Mouse (Mus musculus) A20 (cell line): ENCODE results near the gene Adgrb3.
"Not testable (repeated sequence)": the region's sequence is repeated elsewhere in the genome, so short reads cannot be mapped to it uniquely, and the experiment has no call there.

ENCODE experiments used
- DNase-seq: peaks from one replicate; pipeline ENCODE4 v3.0.0-alpha.2; 2011; ENCODE audit warnings: low read depth, low spot score

Adgrb3 gene

GRCm38 (mm10) chr1:25115512-25115911, 714.0 kb downstream of the Adgrb3 start:
- DNase-seq: no peak

GRCm38 (mm10) chr1:25107500-25108101, 721.9 kb downstream of the Adgrb3 start:
- DNase-seq: no peak

GRCm38 (mm10) chr1:25106679-25107078, 722.8 kb downstream of the Adgrb3 start:
- DNase-seq: no peak

GRCm38 (mm10) chr1:25105367-25105766, 724.1 kb downstream of the Adgrb3 start:
- no peak for DNase-seq

GRCm38 (mm10) chr1:25088010-25088719, 741.3 kb downstream of the Adgrb3 start:
- DNase-seq: no peak

GRCm38 (mm10) chr1:25085616-25086372, 743.7 kb downstream of the Adgrb3 start:
- no peak for DNase-seq

GRCm38 (mm10) chr1:25082377-25082776, 747.1 kb downstream of the Adgrb3 start:
- no peak for DNase-seq

- no peak for DNase-seq
These were observed 748.1 kb downstream of the Adgrb3 start for GRCm38 (mm10) chr1:25081265-25081849.

GRCm38 (mm10) chr1:25079395-25079794, 750.1 kb downstream of the Adgrb3 start:
- no peak for DNase-seq

GRCm38 (mm10) chr1:25075952-25076351, 753.6 kb downstream of the Adgrb3 start:
- no peak for DNase-seq

- no peak for DNase-seq
These were observed 765.5 kb downstream of the Adgrb3 start for GRCm38 (mm10) chr1:25063964-25064363.

GRCm38 (mm10) chr1:25060935-25061334, 768.6 kb downstream of the Adgrb3 start:
- no peak for DNase-seq

- no peak for DNase-seq
These were observed 769.3 kb downstream of the Adgrb3 start for GRCm38 (mm10) chr1:25060191-25060590.

GRCm38 (mm10) chr1:25057656-25058055, 771.9 kb downstream of the Adgrb3 start:
- DNase-seq: no peak

GRCm38 (mm10) chr1:25057212-25057611, 772.3 kb downstream of the Adgrb3 start:
- no peak for DNase-seq

- no peak for DNase-seq
These were observed 787.4 kb downstream of the Adgrb3 start for GRCm38 (mm10) chr1:25042091-25042490.

- DNase-seq: no peak
These were observed 795.3 kb downstream of the Adgrb3 start for GRCm38 (mm10) chr1:25034161-25034560.

- no peak for DNase-seq
These were observed 796.1 kb downstream of the Adgrb3 start for GRCm38 (mm10) chr1:25033155-25034095.

- DNase-seq: no peak
These were observed 806.4 kb downstream of the Adgrb3 start for GRCm38 (mm10) chr1:25023156-25023555.

GRCm38 (mm10) chr1:25017851-25018250, 811.7 kb downstream of the Adgrb3 start:
- DNase-seq: not testable (repeated sequence)
